Mouse (Mus musculus): ENCODE measurements at regions not wholly inside any gene's neighbourhood (a gene's known extent, or its start where the extent isn't known, plus 50 kb on each side); places are given as distances from the start of the nearest gene placed in this dataset.

DNA sequence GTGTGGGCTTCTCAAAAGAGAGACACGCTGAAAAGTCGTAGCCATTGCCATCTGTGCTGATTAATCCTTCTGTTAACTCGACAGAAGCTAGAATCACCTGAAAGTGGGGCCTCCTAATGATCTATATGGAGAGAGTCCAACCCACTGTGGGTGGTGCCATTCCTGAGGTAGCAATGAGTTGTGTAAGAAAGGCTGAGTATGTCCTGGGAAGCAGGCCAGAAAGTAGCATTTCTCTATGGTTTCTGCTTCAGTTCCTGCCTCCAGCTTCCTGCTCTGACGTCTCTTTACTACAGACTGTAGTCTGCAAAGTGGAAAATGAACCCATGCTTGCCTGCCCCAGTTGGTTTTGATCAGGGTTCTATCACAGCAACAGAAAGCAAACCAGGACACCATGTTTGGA lies 380.8 kb upstream of the Camk1g start:
- DNase-seq (ENCODE audit: low read depth): no peak

GRCm38 (mm10) chr1:193747426-193747960 lies 377.4 kb upstream of the Camk1g start:
- DNase-seq (ENCODE audit: low read depth): peak; percentile 47
- TF ChIP-seq POLR2A (IDR thresholded peaks at IDR 0.05; ENCODE audit: borderline replicate concordance, extremely low read depth, insufficient read depth, insufficient read length, poor library complexity, severe bottlenecking) (no peak), CTCF (IDR thresholded peaks at IDR 0.05; ENCODE audit: borderline replicate concordance, extremely low read depth, insufficient read depth, insufficient read length) (no peak)

More for the DNA sequence above, 380.8 kb upstream of the Camk1g start:
- TF ChIP-seq CTCF (IDR thresholded peaks at IDR 0.05; ENCODE audit: borderline replicate concordance, extremely low read depth, insufficient read depth, insufficient read length): no peak
- no peak for TF ChIP-seq POLR2A (IDR thresholded peaks at IDR 0.05; ENCODE audit: borderline replicate concordance, extremely low read depth, insufficient read depth, insufficient read length, poor library complexity, severe bottlenecking)

DNA sequence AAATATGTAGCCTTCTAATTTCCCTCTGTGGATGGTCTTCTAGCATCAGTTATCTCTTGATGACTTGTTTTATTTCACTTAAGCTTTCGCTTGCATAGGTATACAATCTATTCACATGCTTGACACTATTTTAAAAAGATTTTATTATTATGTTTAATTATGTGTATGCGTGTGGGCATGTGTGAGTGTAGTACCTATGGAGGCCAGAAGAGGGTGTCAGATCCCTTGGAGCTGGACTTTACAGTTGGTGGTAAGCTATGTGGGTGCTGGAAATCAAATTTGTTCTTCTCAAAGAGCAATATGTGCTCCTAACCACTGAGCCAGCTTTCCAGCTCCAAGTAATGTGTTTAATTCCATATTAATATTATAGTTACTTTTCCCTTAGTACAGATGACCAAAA lies 372.6 kb upstream of the Camk1g start:
- no peak for DNase-seq (ENCODE audit: low read depth)
- no peak for TF ChIP-seq POLR2A (IDR thresholded peaks at IDR 0.05; ENCODE audit: borderline replicate concordance, extremely low read depth, insufficient read depth, insufficient read length, poor library complexity, severe bottlenecking)
- TF ChIP-seq CTCF (IDR thresholded peaks at IDR 0.05; ENCODE audit: borderline replicate concordance, extremely low read depth, insufficient read depth, insufficient read length): no peak

DNA sequence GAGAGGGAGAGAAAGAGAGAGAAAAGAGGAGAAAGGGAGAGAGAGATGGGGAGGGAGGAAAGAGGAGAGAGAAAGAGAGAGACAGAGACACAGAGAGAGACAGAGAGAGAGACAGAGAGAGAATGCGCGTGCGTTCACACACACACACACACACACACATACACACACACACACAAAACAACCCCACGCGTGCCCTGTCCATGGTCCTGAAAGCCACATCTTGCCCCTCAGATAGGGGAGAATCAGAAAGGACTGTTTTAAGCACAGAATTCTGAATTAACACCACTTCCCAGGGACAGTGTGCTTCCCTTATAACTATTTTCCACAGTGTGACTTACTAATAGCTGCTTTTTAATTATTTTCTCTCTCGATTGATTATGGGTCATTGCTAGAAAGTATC lies 368.7 kb upstream of the Camk1g start:
- TF ChIP-seq POLR2A (IDR thresholded peaks at IDR 0.05; ENCODE audit: borderline replicate concordance, extremely low read depth, insufficient read depth, insufficient read length, poor library complexity, severe bottlenecking): no peak
- no peak for TF ChIP-seq CTCF (IDR thresholded peaks at IDR 0.05; ENCODE audit: borderline replicate concordance, extremely low read depth, insufficient read depth, insufficient read length)
- DNase-seq (ENCODE audit: low read depth): no peak

- TF ChIP-seq CTCF (IDR thresholded peaks at IDR 0.05; ENCODE audit: borderline replicate concordance, extremely low read depth, insufficient read depth, insufficient read length) (no peak), POLR2A (IDR thresholded peaks at IDR 0.05; ENCODE audit: borderline replicate concordance, extremely low read depth, insufficient read depth, insufficient read length, poor library complexity, severe bottlenecking) (no peak)
- no peak for DNase-seq (ENCODE audit: low read depth)
Observed at GRCm38 (mm10) chr1:193735949-193736518, 365.9 kb upstream of the Camk1g start.

- DNase-seq (ENCODE audit: low read depth): peak; percentile 87
- no peak for TF ChIP-seq POLR2A (IDR thresholded peaks at IDR 0.05; ENCODE audit: borderline replicate concordance, extremely low read depth, insufficient read depth, insufficient read length, poor library complexity, severe bottlenecking)
- no peak for TF ChIP-seq CTCF (IDR thresholded peaks at IDR 0.05; ENCODE audit: borderline replicate concordance, extremely low read depth, insufficient read depth, insufficient read length)
Observed at GRCm38 (mm10) chr1:193734014-193734763, 364.1 kb upstream of the Camk1g start.

DNA sequence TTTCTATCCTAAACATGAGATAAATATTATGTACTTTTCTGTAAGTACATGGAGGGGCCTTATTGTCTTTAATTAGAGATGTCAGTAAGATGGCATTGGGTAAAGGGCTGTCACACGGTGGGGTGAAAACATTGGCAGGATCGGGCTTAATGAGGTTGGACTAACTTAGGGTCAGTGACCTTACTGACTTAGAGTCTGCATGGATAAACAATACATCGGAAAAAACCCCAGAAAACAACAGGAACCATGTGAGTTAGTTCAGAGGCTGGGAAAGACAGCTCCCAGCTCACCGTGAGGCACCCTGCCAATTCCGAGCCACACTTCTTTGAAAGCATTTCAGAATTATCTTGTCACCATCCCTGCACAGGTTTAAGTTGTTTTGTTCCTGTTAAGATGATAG lies 363.3 kb upstream of the Camk1g start:
- peak; percentile 57 for DNase-seq (ENCODE audit: low read depth)
- no peak for TF ChIP-seq CTCF (IDR thresholded peaks at IDR 0.05; ENCODE audit: borderline replicate concordance, extremely low read depth, insufficient read depth, insufficient read length)
- no peak for TF ChIP-seq POLR2A (IDR thresholded peaks at IDR 0.05; ENCODE audit: borderline replicate concordance, extremely low read depth, insufficient read depth, insufficient read length, poor library complexity, severe bottlenecking)

GRCm38 (mm10) chr1:193732113-193732512 lies 362.0 kb upstream of the Camk1g start:
- TF ChIP-seq CTCF (IDR thresholded peaks at IDR 0.05; ENCODE audit: borderline replicate concordance, extremely low read depth, insufficient read depth, insufficient read length) (no peak), POLR2A (IDR thresholded peaks at IDR 0.05; ENCODE audit: borderline replicate concordance, extremely low read depth, insufficient read depth, insufficient read length, poor library complexity, severe bottlenecking) (no peak)
- peak; percentile 83 for DNase-seq (ENCODE audit: low read depth)

DNA sequence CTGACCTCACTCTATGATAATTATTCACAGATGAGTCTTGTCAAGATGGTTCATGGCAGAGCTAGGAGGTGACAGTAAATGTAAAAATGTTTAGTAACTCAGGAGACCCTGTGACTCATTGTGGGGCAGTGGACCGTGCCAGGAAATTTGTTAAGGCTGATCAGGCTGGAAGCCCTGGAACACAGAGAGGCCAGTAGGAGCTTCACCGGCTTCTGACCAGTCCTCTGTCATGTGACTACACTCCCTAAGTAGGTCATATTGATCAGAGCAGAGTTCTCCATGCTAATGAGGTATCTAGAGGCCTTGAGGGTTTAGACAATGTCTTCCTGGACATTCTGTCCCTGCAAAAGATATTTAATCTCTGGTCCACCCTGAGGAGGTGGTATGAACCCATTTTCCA lies 351.8 kb upstream of the Camk1g start:
- DNase-seq (ENCODE audit: low read depth): no peak
- no peak for TF ChIP-seq CTCF (IDR thresholded peaks at IDR 0.05; ENCODE audit: borderline replicate concordance, extremely low read depth, insufficient read depth, insufficient read length)
- no peak for TF ChIP-seq POLR2A (IDR thresholded peaks at IDR 0.05; ENCODE audit: borderline replicate concordance, extremely low read depth, insufficient read depth, insufficient read length, poor library complexity, severe bottlenecking)

DNA sequence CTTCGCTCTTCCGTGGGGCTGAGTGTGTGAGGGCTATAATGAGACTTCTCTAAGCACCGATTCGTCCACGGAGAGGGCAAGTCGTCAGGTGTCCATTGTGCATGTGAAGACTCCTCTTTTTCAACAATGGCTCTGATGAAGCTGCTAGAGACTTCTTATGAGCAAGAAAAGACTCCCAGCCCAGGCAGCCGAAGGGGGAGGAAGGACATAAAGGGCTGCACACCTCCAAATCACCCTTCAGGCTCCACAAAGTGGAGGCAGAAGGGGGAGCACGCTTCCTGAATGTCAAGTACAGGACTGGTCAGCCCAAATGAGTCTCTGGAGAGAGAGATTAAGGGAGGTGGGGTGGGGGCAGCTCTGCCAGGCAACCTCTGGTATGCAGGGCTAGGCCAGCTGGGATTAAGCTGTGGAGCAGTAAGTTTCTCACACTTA lies 350.3 kb upstream of the Camk1g start:
- DNase-seq (ENCODE audit: low read depth): peak; percentile 54
- TF ChIP-seq POLR2A (IDR thresholded peaks at IDR 0.05; ENCODE audit: borderline replicate concordance, extremely low read depth, insufficient read depth, insufficient read length, poor library complexity, severe bottlenecking): no peak
- TF ChIP-seq CTCF (IDR thresholded peaks at IDR 0.05; ENCODE audit: borderline replicate concordance, extremely low read depth, insufficient read depth, insufficient read length): no peak

DNA sequence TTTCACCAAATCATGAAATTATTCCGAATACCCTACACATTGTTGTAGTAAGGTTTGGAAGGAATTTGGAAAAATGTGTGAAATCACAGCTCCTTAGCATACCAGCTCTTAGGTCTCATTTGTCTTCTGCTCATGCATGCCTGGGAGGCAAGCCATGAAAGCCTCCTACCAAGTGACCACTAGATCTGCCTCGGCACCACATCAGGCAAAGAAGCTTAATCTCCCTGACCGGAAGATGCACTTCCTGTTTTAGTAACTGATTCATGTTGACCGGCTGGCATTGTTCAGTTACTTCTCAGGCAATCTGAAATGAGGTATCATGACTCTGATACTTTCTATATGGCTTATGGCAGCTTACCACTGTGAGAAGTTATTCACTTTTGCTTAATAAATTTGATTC lies 345.2 kb upstream of the Camk1g start:
- no peak for DNase-seq (ENCODE audit: low read depth)
- no peak for TF ChIP-seq CTCF (IDR thresholded peaks at IDR 0.05; ENCODE audit: borderline replicate concordance, extremely low read depth, insufficient read depth, insufficient read length)
- no peak for TF ChIP-seq POLR2A (IDR thresholded peaks at IDR 0.05; ENCODE audit: borderline replicate concordance, extremely low read depth, insufficient read depth, insufficient read length, poor library complexity, severe bottlenecking)
